Mouse (Mus musculus): Measurements from ENCODE around the gene Borcs8.

- TF ChIP-seq TAL1 (IDR thresholded peaks at IDR 0.05; ENCODE audit: low read length) = no peak
- TF ChIP-seq GATA1 (IDR thresholded peaks at IDR 0.05; ENCODE audit: low read length) = no peak
Measured at GRCm38 (mm10) chr8:70183194-70183593, 43.9 kb downstream of the Borcs8 start.
